Mouse (Mus musculus): ENCODE data around the gene Gm21970.
"Not testable (repeated sequence)": the region's sequence is repeated elsewhere in the genome, so short reads cannot be mapped to it uniquely, and the experiment has no call there.

The Gm21970 gene

GRCm38 (mm10) chr16:91438599-91438998 lies 47.1 kb downstream of the Gm21970 start:
- DNase-seq (ENCODE audit: low read depth, low spot score): not testable (repeated sequence)

- DNase-seq (ENCODE audit: low read depth, low spot score): no peak
Measured at GRCm38 (mm10) chr16:91441366-91441765, 49.8 kb downstream of the Gm21970 start.

DNA sequence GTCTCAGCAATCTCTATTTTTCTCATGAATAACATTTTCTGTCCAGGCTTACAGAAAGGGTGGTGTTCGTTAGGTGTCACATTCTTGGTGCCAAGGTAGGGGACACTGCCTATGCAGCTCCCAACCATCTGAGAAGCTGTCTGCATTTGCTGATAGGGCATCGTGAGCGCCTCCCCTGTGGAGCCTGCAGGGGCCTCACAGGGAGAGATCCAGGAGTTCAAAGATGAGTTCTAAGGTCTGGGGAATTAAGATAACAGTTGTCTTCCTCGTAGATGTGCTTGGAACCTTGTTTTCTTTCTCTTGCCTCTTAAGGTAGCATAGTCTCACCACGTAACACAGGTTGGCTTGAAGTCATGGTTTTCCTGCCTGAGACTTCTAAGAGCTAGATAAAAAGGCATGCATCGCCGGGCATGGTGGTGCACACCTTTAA lies 50.3 kb downstream of the Gm21970 start:
- DNase-seq (ENCODE audit: low read depth, low spot score): no peak

GRCm38 (mm10) chr16:91442446-91442845 lies 50.9 kb downstream of the Gm21970 start:
- no peak for DNase-seq (ENCODE audit: low read depth, low spot score)

DNA sequence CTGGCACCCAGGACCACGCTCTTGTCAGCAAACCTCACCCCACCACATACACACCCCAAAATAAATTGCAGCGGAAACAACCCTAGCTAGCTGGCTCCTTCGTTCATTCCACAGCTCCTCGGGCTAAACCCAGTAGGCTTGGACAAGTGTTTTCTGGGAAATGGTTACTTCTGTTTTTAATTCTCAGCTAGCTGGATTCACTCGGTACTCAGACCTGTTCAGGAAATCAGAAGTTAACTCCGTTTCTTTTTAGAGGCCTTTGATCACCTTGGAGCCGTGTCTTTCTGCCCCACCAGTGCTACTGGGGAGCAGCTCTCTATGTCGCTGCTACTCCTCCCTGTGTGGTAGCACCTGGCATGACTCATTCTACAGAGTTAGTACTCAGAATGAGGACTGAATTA lies 51.7 kb downstream of the Gm21970 start:
- DNase-seq (ENCODE audit: low read depth, low spot score): no peak

DNA sequence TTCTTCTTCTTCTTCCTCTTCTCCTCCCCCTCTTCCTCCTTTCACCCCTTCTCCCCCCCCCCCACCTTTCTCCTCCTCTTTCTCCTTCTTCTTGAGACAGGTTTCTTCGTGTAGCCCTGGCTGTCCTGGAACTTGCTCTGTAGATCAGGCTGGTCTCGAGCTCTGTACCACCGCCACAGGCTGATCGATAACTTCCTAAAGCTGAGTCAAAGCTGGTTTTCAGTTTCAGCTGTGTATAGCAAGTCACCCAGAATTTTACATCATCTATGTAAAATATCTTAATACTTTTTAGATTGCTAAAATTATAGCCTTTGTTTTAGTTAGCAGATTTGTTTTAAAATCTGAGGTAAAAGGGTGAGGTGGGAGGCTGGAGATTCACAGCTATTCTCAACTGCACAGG lies 53.3 kb downstream of the Gm21970 start:
- no peak for DNase-seq (ENCODE audit: low read depth, low spot score)

DNA sequence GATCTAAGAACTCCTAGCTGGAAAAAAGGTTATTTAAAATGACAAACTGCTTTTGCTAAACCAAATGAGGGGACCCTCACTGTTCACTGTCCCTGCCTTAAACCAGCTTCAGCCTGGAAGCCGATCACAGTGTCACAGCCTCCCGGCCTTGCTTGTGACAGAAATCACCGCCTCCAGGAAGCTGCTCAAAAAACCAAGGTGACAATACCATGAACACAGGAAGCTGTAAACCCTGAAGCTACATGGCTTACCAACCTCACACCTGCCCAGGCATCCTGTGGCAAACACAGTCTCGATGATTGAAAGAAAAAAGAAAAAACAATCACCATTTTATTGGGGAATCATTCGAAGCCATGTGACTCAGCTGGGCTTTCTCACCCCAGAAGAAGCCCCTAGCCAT lies 54.0 kb downstream of the Gm21970 start:
- DNase-seq (ENCODE audit: low read depth, low spot score): no peak

- DNase-seq (ENCODE audit: low read depth, low spot score): no peak
Measured at GRCm38 (mm10) chr16:91446778-91447511, 55.4 kb downstream of the Gm21970 start.

DNA sequence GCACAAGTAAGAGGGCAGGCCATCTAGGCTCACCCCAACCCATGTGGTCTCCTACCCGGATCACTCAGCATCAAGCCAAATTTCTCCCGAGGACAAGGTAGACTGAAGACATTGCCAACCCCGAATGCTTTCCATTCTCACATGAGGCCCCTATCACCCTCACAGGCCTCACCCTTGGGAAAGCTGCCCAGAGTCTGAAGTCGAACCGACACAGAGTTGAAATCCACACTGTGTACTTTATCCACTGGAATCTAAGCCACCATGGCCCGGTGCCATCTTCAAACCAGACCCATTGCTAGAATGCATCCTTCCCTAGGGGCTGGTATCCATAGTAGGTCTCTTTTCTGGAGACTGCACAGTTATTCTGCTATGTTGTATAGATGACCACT lies 56.0 kb downstream of the Gm21970 start:
- DNase-seq (ENCODE audit: low read depth, low spot score): no peak

DNA sequence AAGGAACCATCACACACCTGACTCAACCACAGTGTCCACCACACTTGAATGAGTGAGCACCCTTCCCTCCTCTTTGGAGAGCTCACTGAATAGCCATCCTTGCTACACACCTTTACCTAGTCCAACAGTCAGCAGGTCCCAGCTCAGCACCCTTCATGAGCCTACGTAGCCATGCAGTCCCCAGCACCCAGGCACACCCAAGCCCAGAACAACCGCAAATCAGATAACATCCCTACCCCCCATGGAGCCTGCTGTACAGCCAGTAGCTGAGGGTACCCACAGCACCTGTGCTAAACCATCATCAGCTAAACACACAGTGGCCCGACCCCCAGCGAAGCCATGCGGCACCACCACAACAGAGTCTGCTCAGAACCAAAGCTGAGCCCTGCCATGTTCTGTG lies 56.6 kb downstream of the Gm21970 start:
- DNase-seq (ENCODE audit: low read depth, low spot score): no peak

GRCm38 (mm10) chr16:91448895-91449294 lies 57.4 kb downstream of the Gm21970 start:
- no peak for DNase-seq (ENCODE audit: low read depth, low spot score)

- no peak for DNase-seq (ENCODE audit: low read depth, low spot score)
Measured at GRCm38 (mm10) chr16:91450137-91451064, 58.9 kb downstream of the Gm21970 start.

GRCm38 (mm10) chr16:91451949-91452348 lies 60.4 kb downstream of the Gm21970 start:
- no peak for DNase-seq (ENCODE audit: low read depth, low spot score)

GRCm38 (mm10) chr16:91452363-91452896 lies 60.9 kb downstream of the Gm21970 start:
- DNase-seq (ENCODE audit: low read depth, low spot score): no peak

GRCm38 (mm10) chr16:91455868-91456267 lies 64.3 kb downstream of the Gm21970 start:
- no peak for DNase-seq (ENCODE audit: low read depth, low spot score)

GRCm38 (mm10) chr16:91458301-91458746 lies 66.8 kb downstream of the Gm21970 start:
- DNase-seq (ENCODE audit: low read depth, low spot score): no peak

GRCm38 (mm10) chr16:91458976-91459375 lies 67.5 kb downstream of the Gm21970 start:
- no peak for DNase-seq (ENCODE audit: low read depth, low spot score)

GRCm38 (mm10) chr16:91459396-91459795 lies 67.9 kb downstream of the Gm21970 start:
- DNase-seq (ENCODE audit: low read depth, low spot score): no peak

DNA sequence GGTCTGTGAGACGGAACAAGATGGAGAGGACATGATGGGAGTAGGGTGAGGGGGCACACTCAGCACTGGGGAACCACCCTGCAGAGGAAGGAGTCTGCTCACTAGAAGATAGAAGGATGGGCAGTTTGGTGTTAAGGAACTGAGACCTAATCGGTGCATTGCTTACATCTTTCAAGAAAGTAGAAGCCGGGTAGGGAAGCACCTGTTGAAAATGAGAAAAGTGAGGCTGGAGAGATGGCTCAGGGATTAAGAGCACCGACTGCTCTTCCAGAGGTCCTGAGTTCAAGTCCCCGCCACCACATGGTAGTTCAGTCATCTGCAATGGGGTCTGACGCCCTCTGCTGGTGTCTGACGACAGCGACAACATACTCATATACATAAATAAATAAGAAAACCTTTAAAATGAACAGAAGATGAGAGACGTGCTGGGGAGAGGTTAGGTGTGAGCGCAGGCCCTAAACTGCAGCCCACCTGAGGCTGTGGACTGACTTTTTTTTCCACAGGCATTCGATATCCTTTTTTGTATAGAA lies 68.4 kb downstream of the Gm21970 start:
- DNase-seq (ENCODE audit: low read depth, low spot score): no peak

DNA sequence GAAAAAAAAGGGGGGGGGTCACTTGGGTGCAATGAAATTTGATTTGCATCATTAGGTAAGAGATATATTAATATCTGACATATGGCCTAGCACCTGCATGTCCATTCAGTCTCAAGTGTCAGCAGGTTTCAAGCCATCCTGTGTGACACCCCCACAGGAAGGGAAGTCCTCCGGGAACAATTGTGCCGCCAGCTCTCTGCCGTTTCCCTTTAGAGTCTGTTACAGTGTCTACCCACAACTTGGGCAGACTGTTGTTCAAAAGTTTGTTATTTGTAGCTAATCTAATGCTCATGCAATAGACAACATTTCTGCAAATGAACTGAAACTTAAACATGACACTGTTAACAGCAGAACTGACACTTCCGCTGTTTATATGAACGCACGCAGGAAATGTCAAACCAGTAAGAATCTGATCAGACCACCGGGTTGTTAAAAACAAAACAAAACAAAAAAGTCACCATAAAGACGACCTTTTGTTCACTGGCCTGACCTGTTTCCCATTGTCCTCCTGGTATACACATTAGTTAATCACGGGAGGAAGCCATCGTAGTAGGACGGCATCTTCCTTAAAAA lies 69.6 kb downstream of the Gm21970 start:
- no peak for DNase-seq (ENCODE audit: low read depth, low spot score)

GRCm38 (mm10) chr16:91461773-91462181 lies 70.3 kb downstream of the Gm21970 start:
- no peak for DNase-seq (ENCODE audit: low read depth, low spot score)

DNA sequence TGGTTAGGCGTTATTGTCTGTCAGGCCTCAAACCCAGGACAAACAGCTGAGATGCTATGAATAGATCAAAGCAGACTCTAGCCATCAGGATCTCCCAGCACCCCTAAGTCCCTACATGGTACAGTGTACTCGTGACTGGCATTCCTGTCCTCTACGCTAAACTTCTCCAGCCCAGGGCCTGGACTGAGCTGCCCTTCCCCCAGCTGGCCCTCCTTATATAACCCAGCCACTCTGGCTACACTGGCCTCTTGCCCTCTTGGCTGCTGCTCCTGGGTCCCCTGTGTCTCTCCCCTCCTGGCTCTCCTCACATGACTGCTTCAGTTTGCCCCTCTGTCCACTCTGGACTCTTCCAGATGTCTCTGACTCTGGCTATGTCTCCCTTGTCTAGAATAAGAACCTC lies 71.1 kb downstream of the Gm21970 start:
- no peak for DNase-seq (ENCODE audit: low read depth, low spot score)
